Mouse (Mus musculus) limb, embryonic 13.5 days (tissue): ENCODE measurements around the gene Tnfrsf13b. TPM values are rescaled to one million over a fixed set of nuclear protein-coding genes. Genes with fewer than 3 reads are reported as not detected.
"Not testable (repeated sequence)": the region's sequence is repeated elsewhere in the genome, so short reads cannot be mapped to it uniquely, and the experiment has no call there.

Experiments used
- ATAC-seq: fragments of 200-750 bp; cut with Nextera tagmentation; 2 replicates; pipeline ENCODE4 v1.8.0; 2017; ENCODE audit warnings: low read depth, moderate number of reproducible peaks, moderate TSS enrichment; ENCODE audit not compliant: low FRiP score
- H3K27ac ChIP-seq: fragments of 300-500 bp; sonication (generic); 2 replicates; pipeline ENCODE4 v1.5.1; 2015; ENCODE audit warnings: inconsistent platforms, mild to moderate bottlenecking, moderate library complexity
- H3K27me3 ChIP-seq: fragments of 300-500 bp; sonication (generic); 2 replicates; pipeline ENCODE4 v1.6.1; 2015; ENCODE audit warnings: mild to moderate bottlenecking, inconsistent platforms
- H3K36me3 ChIP-seq: fragments of 300-500 bp; sonication (generic); 2 replicates; pipeline ENCODE4 v1.6.1; 2015; ENCODE audit warnings: inconsistent platforms, mild to moderate bottlenecking, moderate library complexity
- H3K4me1 ChIP-seq: fragments of 300-500 bp; sonication (generic); 2 replicates; pipeline ENCODE4 v1.6.1; 2015; ENCODE audit warnings: inconsistent platforms
- H3K4me2 ChIP-seq: fragments of 300-500 bp; sonication (generic); replicated peaks from 2 replicates; pipeline ENCODE4 v1.6.1; 2015; ENCODE audit warnings: inconsistent platforms, mild to moderate bottlenecking, moderate library complexity
- H3K4me3 ChIP-seq: fragments of 300-500 bp; sonication (generic); 2 replicates; pipeline ENCODE4 v1.5.1; 2015; ENCODE audit warnings: moderate library complexity, mild to moderate bottlenecking, inconsistent platforms
- H3K9ac ChIP-seq: fragments of 300-500 bp; sonication (generic); 2 replicates; pipeline ENCODE4 v1.6.1; 2015; ENCODE audit warnings: mild to moderate bottlenecking, inconsistent platforms
- H3K9me3 ChIP-seq: fragments of 300-500 bp; sonication (generic); 2 replicates; pipeline ENCODE4 v1.6.1; 2016; ENCODE audit warnings: inconsistent platforms
- WGBS: fragments of 180-500 bp; shearing (Covaris S2); methylation state at CpG from one replicate; pipeline ENCODE4 v1.1.7; 2015; 5-methylcytosine and 5-hydroxymethylcytosine counted together
- polyA plus RNA-seq: library from polyadenylated mRNA; unstranded; fragments of >200 nt; fragmentation: Nextera tagmentation; extraction: Ambion mirVana; gene quantifications from 2 replicates; pipeline ENCODE4 v1.2.1, GENCODE M21; 2015

The Tnfrsf13b gene
- polyA plus RNA-seq, 1 experiment from 2014 or later, result 1.7 TPM

DNA sequence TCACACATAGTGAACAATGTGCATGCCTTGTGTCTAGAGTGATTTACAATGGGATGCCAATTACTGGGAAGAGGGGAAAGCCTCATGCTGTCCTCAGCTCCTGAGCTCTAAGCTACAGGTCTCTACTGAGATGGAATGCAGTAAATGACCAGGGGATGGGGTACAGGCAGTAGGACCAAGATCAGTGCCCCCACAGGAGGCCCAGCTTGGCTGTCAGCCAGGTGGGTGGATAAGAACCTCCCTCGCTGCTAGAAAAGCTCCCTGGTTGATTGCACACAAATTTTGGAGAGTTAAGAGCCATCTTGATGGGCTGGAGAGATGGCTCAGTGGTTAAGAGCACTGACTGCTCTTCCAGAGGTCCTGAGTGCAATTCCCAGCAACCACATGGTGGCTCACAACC is 15.6 kb upstream of the Tnfrsf13b start:
- no peaks in the 10 kb centered on the region for H3K4me1 ChIP-seq
- H3K36me3 ChIP-seq, result no peaks in the 10 kb centered on the region
- H3K9ac ChIP-seq, result no peak overlapping the region
- no peaks in the 10 kb centered on the region for H3K9me3 ChIP-seq
- ATAC-seq, result no peak
- WGBS, result 47% methylated on average over 1 of the region's 1 CpGs
- no peak overlapping the region for H3K4me2 ChIP-seq
- H3K27ac ChIP-seq, result no peak overlapping the region
- H3K4me3 ChIP-seq, result no peak overlapping the region
- H3K27me3 ChIP-seq, result no peaks in the 10 kb centered on the region

DNA sequence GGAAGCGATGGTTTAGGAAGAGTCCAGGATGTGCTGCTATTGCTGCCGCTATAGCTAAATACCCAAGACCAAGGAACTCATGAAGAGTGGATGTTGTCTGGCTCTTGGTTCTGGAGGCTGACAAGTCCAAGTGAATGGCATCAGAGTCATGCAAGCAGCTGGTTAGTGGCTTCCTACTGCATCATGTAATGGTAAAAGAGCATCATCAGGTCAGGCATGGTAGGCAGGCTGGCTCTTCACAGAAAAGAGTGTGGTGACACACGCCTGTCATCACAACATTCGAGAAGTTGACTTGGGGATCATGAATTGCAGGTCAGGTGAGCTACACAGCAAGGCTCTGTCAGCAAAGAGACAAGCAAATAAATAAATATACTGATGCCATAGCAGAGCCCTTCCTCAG is 15.1 kb upstream of the Tnfrsf13b start:
- Histone ChIP-seq H3K27ac (no peak overlapping the region), H3K4me2 (no peak overlapping the region), H3K9ac (no peak overlapping the region), H3K4me3 (no peak overlapping the region), H3K4me1 (no peaks in the 10 kb centered on the region), H3K27me3 (no peaks in the 10 kb centered on the region), H3K36me3 (no peaks in the 10 kb centered on the region), H3K9me3 (no peaks in the 10 kb centered on the region)
- whole genome bisulfite sequencing, result 92% methylated on average over 4 of the region's 4 CpGs
- ATAC-seq, result no peak

DNA sequence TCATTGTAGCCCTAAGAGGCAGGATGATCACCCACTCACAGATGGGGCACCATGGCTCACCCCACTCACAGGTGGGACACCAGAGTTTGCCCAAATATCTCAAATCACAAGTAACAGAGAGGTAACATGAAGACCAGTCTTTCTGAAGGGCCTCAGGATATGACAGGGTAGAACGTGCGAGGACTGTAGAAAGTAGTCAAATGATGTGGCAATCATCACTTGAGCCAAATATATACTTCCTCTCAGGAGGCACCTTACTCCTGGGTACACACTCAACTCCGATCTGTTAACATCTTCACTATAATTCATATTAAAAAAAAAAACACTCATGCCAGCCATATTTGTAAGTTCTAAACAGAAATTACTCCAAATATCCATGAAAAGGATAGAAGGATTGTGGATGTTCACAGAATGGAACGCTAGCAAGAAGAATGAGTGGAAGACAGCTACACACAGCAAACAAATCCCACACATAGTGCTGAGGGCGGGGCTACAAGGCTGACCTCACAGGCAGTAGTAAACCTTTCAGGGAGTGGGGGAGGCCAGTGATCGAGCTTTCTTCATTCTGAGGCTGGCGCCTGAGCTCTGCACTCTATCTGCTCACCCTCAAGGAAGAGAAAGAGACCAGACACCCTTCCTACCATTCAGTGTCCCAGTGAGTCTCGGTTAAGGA is 14.1 kb upstream of the Tnfrsf13b start:
- Histone ChIP-seq H3K9me3 (no peaks in the 10 kb centered on the region), H3K9ac (no peak overlapping the region), H3K36me3 (no peaks in the 10 kb centered on the region), H3K4me2 (no peak overlapping the region), H3K4me3 (no peak overlapping the region), H3K4me1 (no peaks in the 10 kb centered on the region), H3K27me3 (no peaks in the 10 kb centered on the region), H3K27ac (no peak overlapping the region)
- no peak for ATAC-seq
- 75% methylated on average over 8 of the region's 8 CpGs for WGBS

DNA sequence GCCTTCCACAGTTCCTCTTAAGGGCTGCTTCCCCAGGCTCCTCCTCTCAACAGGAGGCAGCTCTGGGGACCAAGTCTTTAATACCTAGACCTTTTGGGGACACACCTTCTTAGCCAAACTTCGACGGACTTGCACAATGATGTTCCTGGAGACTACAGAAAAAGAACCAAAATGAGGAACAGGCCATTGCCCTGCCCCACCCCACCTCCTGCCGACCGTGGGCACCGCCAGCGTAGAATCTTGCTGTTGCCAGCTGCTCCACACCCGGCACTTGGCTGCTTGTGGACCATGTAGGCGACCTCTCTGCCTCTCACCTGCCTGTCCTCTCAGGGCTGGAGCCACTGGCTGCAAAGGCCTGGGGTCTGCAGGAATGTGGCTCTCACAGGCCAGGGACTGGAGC is 10.3 kb upstream of the Tnfrsf13b start:
- no peak overlapping the region for H3K27ac ChIP-seq
- no peak overlapping the region for H3K4me2 ChIP-seq
- no peaks in the 10 kb centered on the region; the same call in 1 of the 2 replicates for H3K9me3 ChIP-seq
- no peak overlapping the region for H3K4me3 ChIP-seq
- WGBS, result 66% methylated on average over 8 of the region's 8 CpGs
- H3K9ac ChIP-seq, result no peak overlapping the region
- H3K4me1 ChIP-seq, result no peaks in the 10 kb centered on the region
- H3K36me3 ChIP-seq, result no peaks in the 10 kb centered on the region
- ATAC-seq, result no peak
- H3K27me3 ChIP-seq, result no peaks in the 10 kb centered on the region

DNA sequence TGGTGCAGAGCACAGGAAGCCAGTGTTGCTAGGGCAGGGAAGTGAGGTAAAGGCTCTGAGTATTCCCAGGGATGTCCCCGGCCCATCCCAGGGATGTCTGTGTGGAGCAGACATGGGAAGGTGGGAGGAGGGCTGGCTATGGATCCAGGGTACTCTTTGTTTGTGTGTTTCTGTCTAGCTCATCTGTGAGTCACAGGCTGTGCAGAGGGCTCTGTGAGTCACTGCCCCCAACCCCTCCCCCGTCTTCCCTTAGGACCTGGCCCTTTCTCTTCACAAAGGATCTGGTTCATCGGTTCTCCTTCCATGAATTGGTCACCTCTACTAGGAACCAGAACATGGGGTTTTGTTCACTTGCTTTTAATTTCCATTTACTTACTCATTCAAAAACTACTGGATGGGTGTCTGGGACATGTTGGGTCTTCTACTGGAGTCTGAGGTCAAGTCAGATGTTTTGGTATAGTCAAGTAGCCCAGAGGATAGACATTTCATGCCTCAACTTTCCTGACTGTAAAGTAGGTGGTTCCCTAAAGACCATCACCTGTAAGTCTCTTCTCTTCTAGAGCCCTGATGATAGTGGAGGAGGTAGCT is 6.5 kb upstream of the Tnfrsf13b start:
- no peak overlapping the region for H3K4me2 ChIP-seq
- H3K27ac ChIP-seq, result no peak overlapping the region
- no peak overlapping the region for H3K4me3 ChIP-seq
- no peaks in the 10 kb centered on the region for H3K4me1 ChIP-seq
- whole genome bisulfite sequencing, result 79% methylated on average over 3 of the region's 3 CpGs
- H3K36me3 ChIP-seq, result no peaks in the 10 kb centered on the region
- H3K9ac ChIP-seq, result no peak overlapping the region
- ATAC-seq, result no peak
- H3K27me3 ChIP-seq, result no peaks in the 10 kb centered on the region
- no peaks in the 10 kb centered on the region; the same call in 1 of the 2 replicates for H3K9me3 ChIP-seq

DNA sequence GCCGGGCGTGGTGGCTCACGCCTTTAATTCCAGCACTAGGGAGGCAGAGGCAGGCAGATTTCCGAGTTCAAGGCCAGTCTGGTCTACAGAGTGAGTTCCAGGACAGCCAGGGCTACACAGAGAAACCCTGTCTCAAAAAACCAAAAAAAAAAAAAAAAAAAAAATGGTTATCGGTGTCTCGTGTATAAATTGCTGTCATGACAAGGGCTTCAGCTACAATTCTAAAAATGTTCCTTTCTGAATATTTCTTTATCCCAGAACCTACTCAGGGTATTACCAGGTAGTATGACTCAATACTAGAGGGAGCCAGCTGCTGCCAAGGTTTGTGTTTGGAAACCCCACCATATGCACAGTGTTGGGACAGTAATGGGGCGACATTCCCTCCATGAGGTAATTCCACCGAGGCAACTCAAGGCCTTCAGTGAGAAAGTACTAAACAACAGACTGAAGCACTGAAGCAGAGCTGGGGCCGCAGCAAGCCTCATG is 4.2 kb upstream of the Tnfrsf13b start:
- WGBS, result 83% methylated on average over 9 of the region's 9 CpGs
- Histone ChIP-seq H3K4me1 (no peaks in the 10 kb centered on the region), H3K4me2 (no peak overlapping the region), H3K9me3 (no peaks in the 10 kb centered on the region; the same call in 1 of the 2 replicates), H3K27ac (no peak overlapping the region), H3K4me3 (no peak overlapping the region), H3K27me3 (no peaks in the 10 kb centered on the region), H3K36me3 (no peaks in the 10 kb centered on the region), H3K9ac (no peak overlapping the region)
- no peak for ATAC-seq

DNA sequence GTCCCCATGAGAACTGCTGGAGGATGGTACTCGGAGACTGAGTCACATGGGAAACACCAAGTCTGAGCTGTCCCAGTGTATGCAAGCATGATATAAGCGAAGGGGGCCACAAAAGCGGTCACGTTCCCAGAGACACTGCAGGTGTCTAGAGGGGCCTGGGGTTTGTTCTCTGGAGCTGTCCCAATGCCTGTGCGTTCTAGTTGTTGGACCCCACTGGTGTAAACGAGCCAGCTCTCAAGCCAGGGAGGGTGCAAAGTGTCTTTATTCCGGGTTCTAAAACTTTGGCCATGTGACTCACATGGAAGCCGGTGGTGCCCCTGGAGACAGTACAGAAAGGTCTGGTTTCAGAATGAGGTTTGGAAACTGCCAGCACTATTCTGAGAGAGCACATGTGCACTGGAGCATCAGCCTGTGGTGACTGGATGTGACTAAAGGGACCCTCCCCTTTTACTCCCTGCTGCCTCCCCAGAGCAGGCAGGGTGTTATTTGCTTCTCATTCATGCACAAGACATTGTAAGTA is 3.7 kb upstream of the Tnfrsf13b start:
- WGBS, result 81% methylated on average over 8 of the region's 8 CpGs
- Histone ChIP-seq H3K27me3 (no peaks in the 10 kb centered on the region), H3K27ac (no peak overlapping the region), H3K9me3 (no peaks in the 10 kb centered on the region; the same call in 1 of the 2 replicates), H3K4me2 (no peak overlapping the region), H3K4me3 (no peak overlapping the region), H3K36me3 (no peaks in the 10 kb centered on the region), H3K4me1 (no peaks in the 10 kb centered on the region), H3K9ac (no peak overlapping the region)
- no peak for ATAC-seq

DNA sequence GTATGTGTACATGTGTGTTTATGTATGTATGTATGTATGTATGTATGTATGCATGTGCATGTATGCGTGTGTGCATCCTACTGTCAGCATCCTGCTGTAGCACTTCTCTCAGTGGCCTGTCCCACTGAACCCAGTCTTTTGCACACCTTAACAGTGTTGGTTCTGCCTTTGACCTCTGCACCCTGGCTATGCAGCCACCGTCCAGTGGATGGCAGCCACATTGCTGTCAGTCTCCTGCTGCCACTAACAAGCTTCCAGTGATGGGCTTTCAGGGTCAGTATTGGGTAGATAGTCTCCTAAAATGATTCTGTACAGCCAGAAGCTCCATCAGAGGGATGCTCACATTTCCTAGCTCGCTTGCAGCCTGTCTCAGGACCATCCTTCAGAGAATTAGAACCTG is 2.7 kb upstream of the Tnfrsf13b start:
- ATAC-seq, result no peak
- Histone ChIP-seq H3K36me3 (no peaks in the 10 kb centered on the region), H3K27me3 (no peaks in the 10 kb centered on the region), H3K9me3 (no peaks in the 10 kb centered on the region), H3K4me1 (no peaks in the 10 kb centered on the region), H3K4me2 (no peak overlapping the region), H3K4me3 (no peak overlapping the region), H3K27ac (no peak overlapping the region), H3K9ac (no peak overlapping the region)
- WGBS, result 63% methylated on average over 3 of the region's 3 CpGs

DNA sequence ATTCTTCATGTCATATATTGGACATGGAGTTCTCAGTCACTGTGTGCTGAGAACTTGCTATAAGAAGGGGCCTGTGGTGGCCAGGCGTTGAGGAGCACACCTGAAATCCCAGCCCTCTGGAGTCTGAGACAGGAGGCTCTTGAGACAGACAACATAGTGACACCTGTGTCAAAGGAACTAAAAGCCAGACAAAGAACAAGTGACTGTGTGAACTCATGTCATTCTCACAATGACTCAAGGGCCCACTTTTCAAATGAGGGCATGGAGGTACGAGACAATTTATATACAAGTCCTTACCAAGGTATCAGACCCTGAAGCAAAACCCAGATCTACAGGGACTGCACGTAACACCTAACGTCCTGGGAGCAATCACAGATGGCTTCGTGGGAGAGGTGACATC is 585 bp upstream of the Tnfrsf13b start:
- Histone ChIP-seq H3K4me1 (no peaks in the 10 kb centered on the region), H3K27ac (no peak overlapping the region), H3K36me3 (no peaks in the 10 kb centered on the region), H3K4me3 (no peak overlapping the region), H3K9me3 (no peaks in the 10 kb centered on the region), H3K9ac (no peak overlapping the region), H3K27me3 (no peaks in the 10 kb centered on the region), H3K4me2 (no peak overlapping the region)
- no peak for ATAC-seq
- 83% methylated on average over 5 of the region's 5 CpGs for WGBS

DNA sequence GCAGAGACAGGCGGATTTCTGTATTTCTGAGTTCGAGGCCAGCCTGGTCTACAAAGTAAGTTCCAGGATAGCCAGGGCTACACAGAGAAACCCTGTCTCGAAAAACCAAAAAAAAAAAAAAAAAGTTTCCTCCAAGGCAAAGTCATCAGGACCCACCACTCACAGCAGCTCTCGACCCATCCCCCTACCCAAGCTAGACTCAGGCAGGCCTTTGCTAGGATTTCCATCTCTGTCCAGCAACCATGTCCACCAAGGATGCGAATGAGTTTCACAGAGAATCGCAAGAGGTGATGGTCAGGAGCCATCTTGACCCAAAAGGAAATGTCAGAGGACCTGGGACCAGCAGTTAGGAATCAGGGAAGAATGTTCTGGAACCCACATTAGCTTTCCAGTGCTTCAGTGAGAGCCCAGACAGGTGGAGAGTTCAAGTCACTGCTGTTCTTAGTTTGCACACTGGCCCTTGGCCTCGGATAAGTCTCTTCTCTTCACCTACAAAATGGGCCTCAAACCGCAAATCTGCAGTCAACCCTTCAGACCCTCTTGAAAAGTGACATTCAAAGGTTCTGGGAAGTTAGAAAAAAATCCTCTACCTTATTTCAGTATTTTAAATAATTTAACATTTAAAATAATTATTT is 983 bp downstream of the Tnfrsf13b start:
- no peak overlapping the region for H3K4me2 ChIP-seq
- H3K9ac ChIP-seq, result no peak overlapping the region
- no peaks in the 10 kb centered on the region for H3K36me3 ChIP-seq
- 86% methylated on average over 8 of the region's 8 CpGs for WGBS
- no peak overlapping the region for H3K4me3 ChIP-seq
- H3K4me1 ChIP-seq, result no peaks in the 10 kb centered on the region
- H3K27ac ChIP-seq, result no peak overlapping the region
- no peak for ATAC-seq
- H3K9me3 ChIP-seq, result no peaks in the 10 kb centered on the region
- no peaks in the 10 kb centered on the region for H3K27me3 ChIP-seq

DNA sequence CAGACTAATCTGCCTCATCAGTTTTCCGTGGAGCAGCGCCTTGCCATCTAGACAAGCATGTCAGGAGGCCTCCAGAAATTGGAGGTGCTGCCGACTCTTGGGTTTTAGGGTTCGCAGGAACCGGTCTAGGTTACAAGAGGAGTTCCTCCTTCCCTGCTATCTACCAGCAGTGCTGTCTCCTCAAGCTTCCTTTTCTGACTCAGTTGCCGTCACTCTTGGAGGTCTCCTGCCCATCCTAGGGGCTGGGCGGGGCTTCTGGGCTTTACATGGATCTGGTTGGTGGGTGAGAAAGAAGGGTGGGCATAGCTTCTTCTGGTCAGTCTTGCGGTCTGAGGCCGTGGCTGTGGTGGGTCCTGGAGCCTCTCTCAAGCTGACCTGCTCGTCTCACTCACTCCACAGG is 2.8 kb downstream of the Tnfrsf13b start:
- Histone ChIP-seq H3K4me2 (no peak overlapping the region), H3K4me3 (no peak overlapping the region), H3K9ac (no peak overlapping the region), H3K9me3 (no peaks in the 10 kb centered on the region), H3K36me3 (no peaks in the 10 kb centered on the region), H3K27ac (no peak overlapping the region), H3K27me3 (no peaks in the 10 kb centered on the region), H3K4me1 (no peaks in the 10 kb centered on the region)
- 49% methylated on average over 10 of the region's 10 CpGs for WGBS
- no peak for ATAC-seq

DNA sequence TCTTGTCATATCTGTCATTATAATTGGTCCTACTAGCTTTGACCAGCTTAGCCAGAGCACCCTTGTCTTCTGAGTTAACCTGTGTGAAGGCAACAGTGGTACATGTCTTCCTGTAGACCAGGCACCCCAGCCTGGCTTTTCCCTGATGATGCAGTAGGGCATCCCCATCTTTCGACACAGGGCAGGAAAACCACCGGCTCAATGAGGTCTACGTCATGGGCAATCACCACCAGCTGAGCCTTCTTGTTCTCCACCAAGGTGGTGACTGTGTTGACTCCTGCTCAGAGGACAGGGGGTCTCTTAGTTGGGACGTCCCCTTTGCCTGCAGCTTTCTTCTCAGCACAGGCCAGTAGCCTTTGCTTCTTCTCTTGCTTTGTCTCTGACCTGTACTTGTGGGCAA is 4.1 kb downstream of the Tnfrsf13b start:
- H3K9me3 ChIP-seq, H3K36me3 ChIP-seq, H3K4me1 ChIP-seq, H3K27ac ChIP-seq, H3K4me3 ChIP-seq, H3K4me2 ChIP-seq, ATAC-seq, H3K27me3 ChIP-seq, H3K9ac ChIP-seq: not testable (repeated sequence)
- 87% methylated on average over 4 of the region's 4 CpGs for WGBS
